Mouse (Mus musculus): ENCODE measurements around the gene Pycr1. TPM values are rescaled to one million over a fixed set of nuclear protein-coding genes. Genes with fewer than 3 reads are reported as not detected.

The Pycr1 gene
- total RNA-seq, 2 experiments from 2014 or later = 3.2 to 5.8 TPM

DNA sequence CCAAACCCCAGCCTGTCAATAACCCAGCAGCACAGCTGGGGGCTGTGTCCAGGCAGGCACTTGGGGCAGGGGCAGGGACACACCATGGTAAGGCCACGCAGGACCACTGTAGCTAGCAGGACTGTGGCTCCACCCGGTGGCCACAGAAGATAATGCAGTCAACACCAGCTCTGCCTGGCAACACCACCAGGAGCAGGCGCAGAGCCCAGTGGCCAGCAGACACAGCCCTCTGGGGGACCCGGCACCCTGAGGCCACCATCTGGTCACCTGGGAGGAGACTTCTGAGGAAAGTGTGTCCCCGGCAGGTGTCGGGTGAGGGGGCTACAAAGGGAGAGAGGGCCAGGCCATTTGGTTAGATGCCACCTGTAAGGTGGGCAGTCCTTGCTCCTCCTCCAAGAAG lies 30.8 kb downstream of the Pycr1 start:
- DNase-seq = peak; percentile 63 to 82
- intact Hi-C loops (cut with DNase I) = loop anchor here (1.0 to 5.0 kb wide), 3 partner anchors 35 to 120 kb away; partner anchors contain the start of gene Slc25a10

DNA sequence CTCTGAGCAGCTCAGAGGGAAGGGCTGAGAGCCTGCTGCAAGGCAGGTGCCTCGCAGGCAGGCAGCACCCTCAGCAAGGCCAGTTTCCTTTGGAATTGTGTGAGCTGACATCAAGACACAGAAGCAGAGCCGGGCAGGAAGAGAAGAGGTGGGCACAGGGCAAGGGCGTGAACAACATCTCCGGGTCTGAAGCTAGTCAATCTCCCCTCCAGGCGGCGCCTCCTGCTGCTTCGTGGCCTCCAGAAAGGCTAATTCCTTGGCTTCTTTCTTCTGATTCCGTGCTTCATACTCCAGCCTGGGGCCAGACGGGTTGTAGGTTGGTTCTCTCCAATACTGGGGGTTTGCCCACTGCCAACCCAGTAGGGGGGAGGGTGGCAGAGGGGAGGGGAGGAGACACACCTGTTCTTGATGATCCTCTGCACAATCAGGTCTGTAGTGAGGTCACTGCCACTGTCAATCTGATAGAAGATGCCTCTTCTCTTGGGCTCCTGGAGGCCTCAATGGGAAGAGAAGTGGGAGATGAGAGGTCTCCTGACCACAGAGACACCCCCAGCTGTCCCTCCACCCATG lies 33.0 kb downstream of the Pycr1 start:
- intact Hi-C loops (cut with DNase I) = loop anchor here (5.0 kb wide), 2 partner anchors 33 to 118 kb away; partner anchors contain the start of gene Slc25a10
- DNase-seq = no peak

DNA sequence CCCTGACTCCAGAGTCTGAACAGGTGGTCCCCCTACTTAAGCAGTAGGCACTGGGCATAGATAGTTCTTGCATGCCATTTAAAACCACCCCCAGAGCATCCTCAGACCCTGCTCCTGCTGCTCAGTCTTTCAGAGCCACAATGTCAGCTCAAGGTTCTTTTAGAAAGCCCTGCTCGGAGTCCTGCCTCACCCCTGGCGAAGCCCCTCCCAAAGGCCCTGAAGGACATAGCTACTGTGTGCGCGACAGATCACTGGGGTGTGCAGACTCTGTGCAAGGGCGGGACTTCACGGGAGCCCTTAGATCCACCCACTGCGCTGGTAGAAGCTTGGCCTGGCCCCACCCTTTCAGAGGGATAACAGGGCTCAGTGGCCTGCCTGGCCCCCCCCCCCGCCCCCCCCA lies 34.3 kb downstream of the Pycr1 start:
- DNase-seq = no peak
- intact Hi-C loops (cut with DNase I) = no loop called here

DNA sequence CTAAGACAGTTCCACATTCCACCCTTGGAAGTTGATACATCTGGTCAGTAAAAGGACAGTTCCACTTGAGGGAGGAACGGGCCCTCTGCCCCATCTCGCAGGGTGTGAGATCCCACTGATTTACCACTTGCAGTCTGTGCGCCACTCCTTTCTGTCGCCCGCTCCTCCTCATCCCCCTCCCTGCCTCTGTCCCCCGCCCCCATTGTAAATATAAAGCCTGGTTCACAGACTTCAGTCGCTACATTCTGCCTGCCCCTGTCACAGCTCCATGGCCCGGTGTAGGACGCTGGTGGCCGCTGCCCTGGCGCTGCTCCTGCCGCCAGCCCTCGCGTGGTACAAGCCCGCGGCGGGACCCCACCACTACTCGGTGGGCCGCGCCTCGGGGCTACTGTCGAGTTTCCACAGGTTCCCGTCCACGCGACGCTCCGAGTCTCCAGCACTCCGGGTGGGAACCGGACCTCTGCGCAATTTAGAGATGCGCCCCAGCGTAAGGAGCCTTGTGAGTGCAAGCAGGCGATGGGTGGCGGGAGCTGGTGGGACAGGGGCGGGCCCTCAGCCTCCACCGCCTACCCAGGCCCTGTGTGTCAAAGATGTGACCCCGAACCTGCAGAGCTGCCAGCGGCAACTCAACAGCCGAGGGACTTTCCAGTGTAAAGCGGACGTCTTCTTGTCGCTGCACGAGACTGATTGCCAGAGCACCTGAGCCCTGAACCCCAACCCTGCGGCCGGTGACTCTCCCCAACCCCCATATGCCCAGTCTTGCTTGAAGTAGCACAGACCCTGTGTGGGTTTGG lies 35.1 kb downstream of the Pycr1 start, which contains the start of gene Npb:
Gene Npb, plus strand, starts transcription at position 237 of the 794 bp plus-strand sequence.
- intact Hi-C loops (cut with DNase I) = no loop called here
- DNase-seq = no peak

DNA sequence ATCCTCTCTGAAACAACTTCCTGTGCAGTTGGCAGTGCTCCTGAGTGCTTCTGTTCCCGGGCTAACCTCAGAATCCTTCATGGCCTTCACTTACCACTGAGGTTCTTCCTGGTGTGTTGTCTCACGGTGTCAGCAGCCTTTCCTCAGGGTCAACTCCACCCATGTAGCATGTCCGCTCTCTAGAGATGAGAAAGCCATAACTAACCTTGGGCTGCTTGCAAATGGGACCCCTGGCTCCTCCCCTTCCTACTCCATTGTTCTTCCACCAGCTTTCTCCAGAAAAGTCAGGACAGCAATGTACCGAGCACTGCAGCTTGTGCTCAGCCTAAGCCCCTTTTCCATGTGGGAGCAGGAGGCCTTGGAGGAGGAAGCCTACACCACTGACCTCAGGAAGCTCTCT lies 36.8 kb downstream of the Pycr1 start:
- no peak for DNase-seq
- intact Hi-C loops (cut with DNase I) = no loop called here

DNA sequence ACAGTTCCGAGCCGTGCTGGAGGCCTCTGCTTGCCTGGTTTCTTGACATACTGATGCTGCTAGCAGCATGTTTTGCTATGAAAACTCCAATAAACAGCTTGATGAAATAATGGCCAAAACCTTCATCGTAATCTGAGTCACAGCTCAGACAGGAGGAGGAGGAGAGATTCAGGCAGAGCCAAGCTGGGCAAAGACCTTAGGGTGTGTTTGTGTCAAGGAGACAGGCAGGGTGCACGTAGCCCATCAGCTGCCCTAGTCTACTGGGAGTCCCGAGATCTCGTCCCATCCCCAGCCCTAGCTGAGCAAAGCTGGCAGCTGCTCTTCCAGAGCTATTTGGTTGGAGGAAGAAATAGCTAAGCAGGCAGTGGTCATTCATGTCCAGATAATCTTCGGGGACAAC lies 37.9 kb downstream of the Pycr1 start:
- intact Hi-C loops (cut with DNase I) = no loop called here
- no peak for DNase-seq

DNA sequence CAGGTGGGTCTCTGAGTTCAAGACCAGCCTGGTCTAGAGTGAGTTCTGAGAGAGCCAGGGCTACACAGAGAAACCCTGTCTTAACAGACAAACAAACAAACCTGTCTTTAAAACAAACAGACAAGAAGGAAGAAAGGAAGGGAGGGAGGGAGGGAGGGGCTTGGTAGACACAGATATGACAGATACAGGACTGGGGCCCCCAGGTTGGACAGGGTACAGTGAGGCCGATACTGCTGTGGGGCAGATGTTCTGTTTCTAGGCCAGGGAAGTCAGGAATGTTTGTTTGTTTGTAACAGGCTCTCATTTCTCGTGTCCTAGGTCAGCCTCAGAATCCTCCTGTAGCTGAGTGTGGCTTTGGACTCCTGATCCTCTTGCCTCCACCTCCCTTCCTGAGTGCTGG lies 40.0 kb downstream of the Pycr1 start:
- intact Hi-C loops (cut with DNase I) = no loop called here
- no peak for DNase-seq

DNA sequence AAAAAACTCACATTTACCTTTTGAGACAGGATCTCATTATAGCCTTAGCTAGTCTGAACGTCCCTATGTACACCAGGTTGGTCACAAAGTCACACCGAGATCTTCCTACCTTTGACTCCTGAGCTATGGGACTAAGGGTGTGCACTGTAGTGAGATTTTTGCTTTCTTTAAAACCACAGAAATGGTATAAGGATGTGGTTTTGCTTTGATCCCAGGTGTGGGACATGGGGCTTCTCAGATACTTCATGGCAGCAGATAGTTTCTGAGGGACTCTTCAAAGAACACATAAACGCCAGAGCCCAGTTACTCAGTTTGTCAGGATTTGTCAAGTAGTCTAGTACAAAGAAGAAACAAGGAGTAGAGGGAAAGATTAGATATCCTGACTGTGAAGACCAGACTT lies 42.9 kb downstream of the Pycr1 start:
- DNase-seq = no peak
- intact Hi-C loops (cut with DNase I) = no loop called here

DNA sequence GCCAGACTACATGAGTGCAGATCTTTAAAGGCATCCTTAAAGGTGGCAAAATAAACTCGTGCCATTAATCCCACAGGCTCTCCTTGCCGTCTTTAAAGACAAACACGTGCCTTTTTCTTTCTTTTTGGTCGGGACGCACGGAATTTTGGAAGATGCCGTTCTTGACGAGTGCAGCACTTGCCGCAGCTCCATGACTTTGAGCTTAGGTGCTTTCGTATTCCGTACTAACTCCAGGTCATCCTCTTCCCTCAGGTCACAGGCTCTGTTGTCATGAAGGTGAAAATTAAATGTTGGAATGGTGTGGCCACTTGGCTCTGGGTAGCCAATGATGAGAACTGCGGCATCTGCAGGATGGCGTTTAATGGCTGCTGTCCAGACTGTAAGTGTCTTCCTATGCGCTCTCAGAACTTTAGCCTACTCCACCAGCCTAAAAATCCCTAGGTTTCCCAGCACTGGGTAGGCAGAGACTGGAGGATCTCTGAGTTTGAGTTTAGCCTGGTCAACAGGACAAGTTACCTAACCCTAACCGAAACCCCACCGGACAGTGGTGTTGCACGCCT lies 44.5 kb downstream of the Pycr1 start:
- intact Hi-C loops (cut with DNase I) = loop anchor here (2.0 kb wide), 1 partner anchor 18 kb away; the partner anchor contains the start of gene Arhgdia
- no peak for DNase-seq

DNA sequence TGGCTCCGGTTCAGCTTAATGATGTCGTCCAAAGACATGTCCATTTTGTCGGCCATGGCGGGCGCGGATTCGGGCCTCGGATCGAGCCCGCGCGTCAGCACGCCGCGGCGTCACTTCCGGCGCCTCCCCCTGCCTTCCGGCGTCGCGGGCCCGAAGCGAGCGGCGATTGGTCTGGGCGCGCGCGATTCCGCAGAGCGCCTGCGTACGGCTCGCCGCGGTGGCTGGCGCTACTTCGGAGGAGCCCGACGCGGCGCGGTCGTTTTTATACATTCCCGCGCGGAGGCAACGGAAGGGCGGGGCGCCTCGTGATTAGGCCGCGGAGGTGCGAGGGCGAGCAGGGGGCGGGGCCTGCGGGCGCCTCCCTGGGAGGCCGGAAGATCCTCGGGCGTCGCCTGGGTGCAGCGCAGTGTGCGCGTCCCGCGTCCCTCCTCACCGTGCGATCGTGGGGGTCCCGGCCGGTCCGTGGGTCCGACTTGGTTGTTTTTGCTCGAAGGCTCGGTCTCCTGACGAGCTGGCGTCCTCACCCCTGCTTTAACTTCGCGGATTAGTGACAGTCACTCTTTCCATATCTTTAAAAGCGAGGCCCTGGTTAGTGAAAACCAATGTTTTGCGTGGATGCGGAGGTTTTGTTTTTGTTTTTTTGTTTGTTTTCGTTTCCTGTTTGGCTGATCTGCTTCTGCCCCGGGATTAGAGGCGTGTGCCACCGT lies 45.1 kb downstream of the Pycr1 start, which contains the start of the genes Alyref and Anapc11:
Gene Alyref, minus strand, starts transcription at position 83 of the 707 bp plus-strand sequence.
Gene Anapc11, plus strand, starts transcription at position 139 of the 707 bp plus-strand sequence.
- intact Hi-C loops (cut with DNase I) = loop anchor here (2.0 kb wide), 1 partner anchor 18 kb away; the partner anchor contains the start of gene Arhgdia
- peak; percentile 87 to 90 for DNase-seq

DNA sequence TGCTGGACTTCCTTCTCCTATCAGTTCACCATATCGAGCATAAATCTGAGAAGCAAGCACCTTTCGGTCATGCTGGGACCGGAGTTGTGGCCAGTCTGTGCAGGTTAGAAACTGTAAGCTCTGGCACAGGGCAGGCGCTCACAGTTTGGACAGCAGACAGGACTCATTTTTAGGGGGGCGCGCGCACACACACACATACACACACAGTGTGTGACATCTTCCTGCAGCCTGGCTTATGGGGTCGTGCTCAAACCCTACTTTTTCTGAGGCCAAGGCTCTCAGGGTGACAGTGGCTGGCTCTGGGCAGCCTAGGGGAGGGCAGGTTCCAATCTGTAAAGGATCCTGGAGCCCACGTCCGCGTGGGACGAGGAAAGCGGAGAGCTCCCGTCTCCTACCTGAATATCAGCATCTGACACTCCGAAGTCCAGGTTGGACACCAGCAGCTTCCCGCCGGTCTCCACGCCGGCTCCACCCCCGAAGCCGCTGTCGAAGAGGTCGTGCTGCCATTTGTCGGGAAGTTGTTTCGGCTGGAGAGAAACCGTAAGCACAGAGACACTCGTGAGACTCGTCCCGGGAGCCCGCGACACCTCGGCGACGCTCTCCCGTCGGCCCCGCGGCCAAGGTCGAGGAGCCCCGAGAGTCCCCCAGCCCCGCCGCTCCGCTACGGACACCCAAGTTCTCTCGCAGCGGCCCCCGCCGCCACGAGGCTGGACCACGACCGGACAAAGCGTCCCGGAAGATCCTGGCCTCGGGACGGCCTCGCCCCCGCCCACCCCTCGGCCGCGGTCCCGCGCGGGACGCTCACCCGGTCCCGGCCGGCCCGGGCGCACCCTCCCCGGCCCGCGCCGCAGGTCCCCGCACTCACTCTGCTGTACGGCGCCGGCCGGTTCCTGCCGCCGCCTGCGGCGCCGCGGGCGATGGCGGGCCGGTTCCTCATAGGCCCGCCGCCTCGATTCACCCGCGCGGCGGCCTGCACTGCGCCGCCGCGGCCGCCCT lies 46.0 kb downstream of the Pycr1 start:
- no peak for DNase-seq
- intact Hi-C loops (cut with DNase I) = loop anchor here (2.0 kb wide), 1 partner anchor 17 kb away; the partner anchor contains the start of gene Arhgdia

DNA sequence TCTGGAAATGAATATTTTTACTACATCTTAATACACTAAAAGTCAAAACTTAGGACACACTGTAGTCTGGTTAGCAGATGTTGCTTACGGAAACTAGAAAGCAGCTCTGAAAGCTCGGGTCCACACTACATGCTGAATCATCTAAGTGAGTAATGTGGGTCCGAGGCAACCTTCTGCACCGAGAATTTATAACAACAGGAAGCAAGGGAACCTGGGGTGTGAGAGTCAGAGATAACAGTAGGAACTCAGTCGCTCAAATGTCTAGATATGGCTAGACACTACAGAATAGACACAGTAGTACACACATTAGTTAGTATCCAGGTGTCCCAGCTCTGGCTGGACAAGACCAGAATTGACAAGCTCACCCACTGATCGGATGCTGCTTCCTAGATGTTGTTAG lies 55.0 kb downstream of the Pycr1 start:
- no peak for DNase-seq
- intact Hi-C loops (cut with DNase I) = no loop called here

Small RNAs within 50 kb of the gene (microRNA-seq; reads per million reads assigned to microRNA genes)
- gene Mir6936 = 0 reads per million in 2 experiments

Other genes starting within 250 kb of the Pycr1 start
- 10 to 100 TPM; 67.6 to 71.0 TPM for gene Nploc4, start 206.1 kb downstream of the Pycr1 start, total RNA-seq (2021)
- gene Tspan10, start 201.1 kb downstream of the Pycr1 start, total RNA-seq (2021) = under 1 TPM in 1 of 2 experiments, not detected in 1; 0.69 TPM
- gene Pde6g, start 190.3 kb downstream of the Pycr1 start, total RNA-seq (2021) = under 1 TPM in 1 of 2 experiments, not detected in 1; 0.89 TPM
- gene Oxld1, start 185.7 kb downstream of the Pycr1 start, total RNA-seq (2021) = 10 to 100 TPM; 21.4 to 25.6 TPM
- gene Ccdc137, start 185.7 kb downstream of the Pycr1 start, total RNA-seq (2021) = 1 to 10 TPM; 4.1 to 6.2 TPM
- 1 to 10 TPM; 4.8 to 6.3 TPM for gene Arl16, start 176.2 kb downstream of the Pycr1 start, total RNA-seq (2021)
- 100 to 1,000 TPM; 142 to 144 TPM for gene Mrpl12, start 159.2 kb downstream of the Pycr1 start, total RNA-seq (2021)
- 1 to 10 TPM; 3.7 to 4.5 TPM for gene Slc25a10, start 151.9 kb downstream of the Pycr1 start, total RNA-seq (2021)
- under 1 TPM; 0.18 to 0.25 TPM for gene Gcgr, start 113.1 kb downstream of the Pycr1 start, total RNA-seq (2021)
- 10 to 100 TPM; 19.9 to 23.8 TPM for gene Mcrip1, start 94.0 kb downstream of the Pycr1 start, total RNA-seq (2021)
- gene Ppp1r27, start 92.6 kb downstream of the Pycr1 start, total RNA-seq (2021) = 100 to 1,000 TPM; 153 to 173 TPM
- gene P4hb, start 70.5 kb downstream of the Pycr1 start, total RNA-seq (2021) = 100 to 1,000 TPM; 174 to 203 TPM
- gene Arhgdia, start 62.1 kb downstream of the Pycr1 start, total RNA-seq (2021) = 10 to 100 TPM; 73.1 to 77.1 TPM
- 10 to 100 TPM; 36.1 to 41.5 TPM for gene Alyref, start 45.4 kb downstream of the Pycr1 start, total RNA-seq (2021)
- gene Anapc11, start 45.3 kb downstream of the Pycr1 start, total RNA-seq (2021) = 10 to 100 TPM; 44.0 to 50.5 TPM
- not detected for gene Npb, start 35.3 kb downstream of the Pycr1 start, total RNA-seq (2021)
- 10 to 100 TPM; 26.7 to 33.5 TPM for gene Pcyt2, start 25.8 kb downstream of the Pycr1 start, total RNA-seq (2021)
- 1 to 10 TPM; 4.5 TPM for gene Sirt7, start 18.5 kb downstream of the Pycr1 start, total RNA-seq (2021)
- gene Mafg, start 10.2 kb downstream of the Pycr1 start, total RNA-seq (2021) = 10 to 100 TPM; 48.3 to 53.7 TPM
- gene Myadml2, start 4.4 kb upstream of the Pycr1 start, total RNA-seq (2021) = 100 to 1,000 TPM; 129 to 137 TPM
- gene Notum, start 17.4 kb upstream of the Pycr1 start, total RNA-seq (2021) = not detected
- 10 to 100 TPM; 24.4 to 34.0 TPM for gene Aspscr1, start 29.2 kb upstream of the Pycr1 start, total RNA-seq (2021)
- gene Cenpx, start 70.0 kb upstream of the Pycr1 start, total RNA-seq (2021) = 10 to 100 TPM; 23.2 to 27.0 TPM
- 1 to 10 TPM; 3.7 to 4.1 TPM for gene Lrrc45, start 70.2 kb upstream of the Pycr1 start, total RNA-seq (2021)
- under 1 TPM; 0.84 to 0.92 TPM for gene Rac3, start 77.7 kb upstream of the Pycr1 start, total RNA-seq (2021)
- 1 to 10 TPM; 4.5 to 9.2 TPM for gene Dcxr, start 83.5 kb upstream of the Pycr1 start, total RNA-seq (2021)
- gene Cbr2, start 88.3 kb upstream of the Pycr1 start, total RNA-seq (2021) = 10 to 100 TPM in 1 of 2 experiments, 1 to 10 TPM in 1; 9.2 to 15.8 TPM
- gene Hmga1b, start 119.0 kb upstream of the Pycr1 start, total RNA-seq (2021) = 10 to 100 TPM; 29.5 to 31.9 TPM
- 1 to 10 TPM; 9.9 to 10.0 TPM for gene Rfng, start 140.4 kb upstream of the Pycr1 start, total RNA-seq (2021)
- gene Gps1, start 140.5 kb upstream of the Pycr1 start, total RNA-seq (2021) = 10 to 100 TPM; 52.6 to 52.7 TPM
- 10 to 100 TPM; 31.3 to 32.9 TPM for gene Dus1l, start 152.6 kb upstream of the Pycr1 start, total RNA-seq (2021)
- gene Fasn, start 180.8 kb upstream of the Pycr1 start, total RNA-seq (2021) = 10 to 100 TPM; 12.5 to 20.0 TPM